Mouse (Mus musculus) brain, embryonic 14.5 days (tissue): Measurements from ENCODE around the gene Jakmip3. TPM values are rescaled to one million over a fixed set of nuclear protein-coding genes. Genes with fewer than 3 reads are reported as not detected.
A peak's percentile ranks its signal among the peaks of the same experiment; 100 is the strongest.

Source experiments
- DNase-seq: peaks from one replicate; pipeline ENCODE4 v3.0.0-alpha.2; 2011; ENCODE audit warnings: low read depth
- CTCF ChIP-seq: fragments of 200-500 bp; IDR thresholded peaks from 2 replicates; pipeline ENCODE4 v1.5.1; 2012; ENCODE audit warnings: inconsistent platforms, mild to moderate bottlenecking, moderate library complexity, borderline replicate concordance; ENCODE audit not compliant: insufficient read depth, insufficient read length; ENCODE audit errors: extremely low read depth
- POLR2A ChIP-seq: fragments of 200-500 bp; IDR thresholded peaks from 2 replicates; pipeline ENCODE4 v1.6.1; 2012; ENCODE audit warnings: mild to moderate bottlenecking, inconsistent platforms, borderline replicate concordance; ENCODE audit not compliant: poor library complexity, insufficient read depth, insufficient read length, severe bottlenecking; ENCODE audit errors: extremely low read depth
- polyA plus RNA-seq: library from polyadenylated mRNA; depleted of rRNA; stranded (reverse); fragments of >200 nt; gene quantifications from 2 replicates; pipeline ENCODE4 v1.2.3, GENCODE M21; 2012

The Jakmip3 gene
- polyA plus RNA-seq, 1 experiment = 9.9 TPM

DNA sequence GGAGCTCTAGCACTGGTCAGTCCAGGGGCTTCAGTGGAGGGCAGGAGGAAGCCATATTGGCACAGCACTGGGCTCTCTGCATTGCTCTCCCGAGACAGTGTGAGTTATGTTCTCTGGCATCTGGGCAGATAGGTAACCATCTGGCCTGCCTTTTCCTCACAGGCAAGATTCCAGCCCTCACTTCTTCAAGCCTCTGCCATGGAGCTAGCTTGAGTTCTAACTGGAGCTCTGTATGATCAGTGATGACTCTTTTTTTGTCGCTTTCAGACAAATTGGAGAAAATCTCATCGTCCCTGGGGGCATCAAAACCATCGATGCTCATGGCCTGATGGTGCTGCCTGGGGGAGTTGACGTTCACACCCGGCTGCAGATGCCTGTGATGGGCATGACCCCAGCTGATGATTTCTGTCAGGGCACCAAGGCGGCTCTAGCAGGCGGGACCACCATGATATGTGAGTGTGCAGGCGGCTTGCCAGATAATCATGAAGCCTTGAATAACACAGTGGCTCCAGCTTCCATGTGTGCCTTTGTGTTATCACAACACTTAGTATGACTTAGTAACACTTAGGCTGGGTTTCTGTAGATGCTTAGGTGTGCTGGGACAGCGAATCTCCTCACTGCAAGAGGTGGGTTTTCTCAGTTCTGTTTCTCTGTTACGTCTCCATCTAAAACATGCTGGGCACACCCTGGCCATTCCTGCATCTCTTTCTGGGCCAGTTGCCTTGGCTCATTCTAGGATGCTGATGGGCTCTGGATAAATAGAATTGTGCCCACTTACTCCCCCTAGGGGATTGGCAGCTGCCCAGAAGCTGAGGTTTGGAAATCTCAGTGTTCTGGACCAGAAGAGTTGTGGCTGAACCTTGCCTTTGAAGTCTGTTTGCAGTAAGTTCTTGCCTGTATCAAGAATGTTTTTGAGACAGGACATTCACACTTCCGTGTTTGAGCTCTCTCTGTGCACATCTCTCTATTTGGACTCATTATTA, 149.7 kb downstream of the Jakmip3 start:
- DNase-seq = peak; percentile 71
- TF ChIP-seq CTCF = no peak
- no peak for TF ChIP-seq POLR2A

GRCm38 (mm10) chr7:139091681-139092080, 151.2 kb downstream of the Jakmip3 start:
- no peak for TF ChIP-seq CTCF
- TF ChIP-seq POLR2A = no peak
- no peak for DNase-seq

- DNase-seq = no peak
- TF ChIP-seq POLR2A (no peak), CTCF (no peak)
Observed at GRCm38 (mm10) chr7:139092676-139093075, 152.1 kb downstream of the Jakmip3 start.

- TF ChIP-seq CTCF (no peak), POLR2A (no peak)
- no peak for DNase-seq
Observed at GRCm38 (mm10) chr7:139093124-139093523, 152.6 kb downstream of the Jakmip3 start.

DNA sequence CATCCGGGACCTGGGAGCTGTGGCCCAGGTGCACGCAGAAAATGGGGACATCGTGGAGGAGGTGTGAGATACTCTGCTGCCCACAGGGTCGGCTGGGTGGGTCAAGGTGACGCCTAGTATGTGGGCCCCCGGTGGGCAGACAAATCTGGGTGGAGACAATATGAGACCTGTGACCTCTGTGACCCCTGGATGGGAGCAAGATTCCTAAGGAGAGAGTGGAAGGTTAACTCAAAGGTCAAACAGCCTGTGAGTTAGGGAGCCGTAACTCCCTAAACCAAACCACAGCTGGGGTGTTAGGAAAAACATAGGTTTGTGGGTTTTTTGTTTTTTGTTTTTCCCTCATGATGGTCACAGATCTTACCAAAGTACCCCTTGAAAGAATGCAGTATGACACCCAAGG, 153.3 kb downstream of the Jakmip3 start:
- no peak for DNase-seq
- no peak for TF ChIP-seq CTCF
- no peak for TF ChIP-seq POLR2A

DNA sequence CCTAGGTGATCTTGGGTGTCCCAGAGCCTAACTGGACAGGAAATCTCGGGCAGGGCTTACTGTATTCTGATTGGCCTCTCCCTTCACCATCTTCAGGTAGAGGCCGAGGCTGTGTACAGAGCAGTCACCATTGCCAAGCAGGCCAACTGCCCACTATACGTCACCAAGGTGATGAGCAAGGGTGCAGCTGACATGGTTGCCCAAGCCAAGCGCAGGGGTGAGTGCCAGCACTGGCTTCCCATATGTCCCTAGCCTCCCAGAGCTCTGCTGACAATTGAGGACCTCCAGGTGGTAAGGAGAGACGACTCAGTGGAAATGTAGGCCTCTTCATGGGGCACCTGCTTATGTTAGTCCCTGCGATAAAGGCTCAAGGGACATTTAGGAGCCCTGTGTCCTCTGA, 154.2 kb downstream of the Jakmip3 start:
- TF ChIP-seq CTCF = no peak
- DNase-seq = no peak

DNA sequence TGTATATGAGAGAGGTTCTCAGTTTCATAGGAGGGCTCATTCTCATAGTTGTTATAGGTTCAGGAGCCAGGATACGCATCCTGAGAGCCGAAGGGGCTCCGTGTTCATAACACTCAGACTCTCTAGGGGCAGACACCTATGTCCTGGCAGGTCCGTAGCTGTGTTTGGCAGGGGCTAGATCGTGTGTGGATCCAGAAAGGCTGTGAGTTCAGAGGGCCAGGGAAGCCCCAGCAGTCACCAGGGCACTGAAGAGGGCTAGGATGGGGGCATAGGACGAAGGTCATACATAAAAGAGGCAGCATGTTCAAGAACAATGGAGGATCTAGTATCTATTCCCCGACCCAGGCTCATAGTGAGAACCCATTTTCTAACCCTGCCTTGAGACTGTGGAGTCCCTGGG, 154.8 kb downstream of the Jakmip3 start:
- DNase-seq = no peak
- no peak for TF ChIP-seq POLR2A
- no peak for TF ChIP-seq CTCF

GRCm38 (mm10) chr7:139096399-139096798, 155.9 kb downstream of the Jakmip3 start:
- no peak for DNase-seq
- TF ChIP-seq POLR2A (no peak), CTCF (no peak)

DNA sequence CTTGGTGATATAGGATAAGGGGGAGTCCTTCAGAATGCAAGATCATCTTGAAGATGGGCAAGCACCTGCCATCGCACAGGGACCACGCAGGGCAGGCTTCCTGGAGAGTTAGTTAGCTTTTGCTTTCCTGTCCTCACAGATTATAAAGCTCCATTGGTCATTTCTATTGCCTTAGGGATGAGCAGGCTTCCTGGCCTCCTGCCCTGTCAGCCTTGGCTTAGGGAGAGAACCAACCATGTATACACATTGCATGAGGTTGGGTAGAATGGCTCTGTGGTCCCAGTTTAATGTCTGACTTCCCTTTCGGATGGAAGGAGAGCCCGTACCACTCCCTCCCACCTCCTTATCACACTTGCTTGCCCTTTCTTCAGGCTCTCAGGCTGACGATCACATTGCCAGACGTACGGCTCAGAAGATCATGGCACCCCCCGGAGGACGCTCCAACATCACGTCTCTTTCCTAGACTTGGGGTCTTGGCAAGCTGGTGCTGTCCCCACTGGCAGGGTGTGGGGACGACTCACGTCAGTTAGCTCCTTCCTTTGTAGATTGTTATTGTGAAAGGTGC, 160.1 kb downstream of the Jakmip3 start:
- DNase-seq = no peak
- TF ChIP-seq CTCF (no peak), POLR2A (no peak)

- TF ChIP-seq POLR2A = no peak
- TF ChIP-seq CTCF = no peak
- DNase-seq = no peak
Observed at GRCm38 (mm10) chr7:139101286-139101804, 160.8 kb downstream of the Jakmip3 start.

GRCm38 (mm10) chr7:139101826-139102225, 161.3 kb downstream of the Jakmip3 start:
- TF ChIP-seq CTCF = no peak
- TF ChIP-seq POLR2A = no peak
- DNase-seq = no peak

GRCm38 (mm10) chr7:139103960-139104381, 163.4 kb downstream of the Jakmip3 start:
- TF ChIP-seq CTCF (peak; percentile 39; the same call in 1 of the 2 replicates), POLR2A (no peak)
- DNase-seq = peak; percentile 36

DNA sequence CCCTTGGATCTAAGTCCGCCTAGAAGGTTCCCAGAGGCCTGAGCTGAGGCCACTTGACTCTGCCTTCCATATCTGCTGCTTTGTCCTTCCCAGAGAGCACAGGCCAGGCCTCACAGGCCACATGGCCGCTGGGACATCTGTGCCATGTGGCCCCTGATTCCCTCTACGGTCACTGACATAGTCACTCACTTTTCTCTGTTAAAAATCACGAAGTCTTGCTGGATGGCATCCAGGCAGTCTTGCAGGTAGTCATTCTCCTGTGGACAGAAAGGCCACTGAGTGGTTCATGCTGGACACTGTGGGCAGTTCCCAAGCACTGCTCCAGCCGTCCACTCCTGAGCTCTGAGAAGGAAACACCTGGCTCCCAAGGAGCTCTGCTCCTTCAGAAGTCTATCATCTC, 164.5 kb downstream of the Jakmip3 start:
- no peak for DNase-seq
- TF ChIP-seq POLR2A = no peak
- TF ChIP-seq CTCF = no peak
